Mouse (Mus musculus) embryonic facial prominence, embryonic 11.5 days (tissue): ENCODE data around the gene Chic2. TPM values are rescaled to one million over a fixed set of nuclear protein-coding genes. Genes with fewer than 3 reads are reported as not detected.

Experiments used
- ATAC-seq: fragments of 200-750 bp; cut with Nextera tagmentation; replicated peaks from 2 replicates; pipeline ENCODE4 v1.8.0; 2017; ENCODE audit warnings: low read depth; ENCODE audit not compliant: insufficient number of reproducible peaks, low FRiP score, low TSS enrichment
- DNase-seq: peaks from one replicate; pipeline ENCODE4 v3.0.0-alpha.2; 2015; ENCODE audit warnings: low spot score
- H3K27ac ChIP-seq: fragments of 300-500 bp; sonication (generic); replicated peaks from 2 replicates; pipeline ENCODE4 v1.5.1; 2014; ENCODE audit warnings: mild to moderate bottlenecking, low read depth, low read length, control low read depth
- H3K27me3 ChIP-seq: fragments of 300-500 bp; sonication (generic); 2 replicates; pipeline ENCODE4 v1.6.1; 2014; ENCODE audit warnings: mild to moderate bottlenecking, low read length, moderate library complexity, mixed read lengths; ENCODE audit not compliant: control insufficient read depth, insufficient read depth
- H3K36me3 ChIP-seq: fragments of 300-500 bp; sonication (generic); replicated peaks from 2 replicates; pipeline ENCODE4 v1.6.1; 2014; ENCODE audit warnings: low read depth, mild to moderate bottlenecking, low read length, moderate library complexity, mixed read lengths; ENCODE audit not compliant: control insufficient read depth, insufficient read depth
- H3K4me1 ChIP-seq: fragments of 300-500 bp; sonication (generic); 2 replicates; pipeline ENCODE4 v1.6.1; 2014; ENCODE audit warnings: low read length, mixed read lengths; ENCODE audit not compliant: control insufficient read depth, insufficient read depth
- H3K4me2 ChIP-seq: fragments of 300-500 bp; sonication (generic); 2 replicates; pipeline ENCODE4 v1.6.1; 2014; ENCODE audit warnings: low read depth, mild to moderate bottlenecking, control low read depth, low read length, moderate library complexity
- H3K4me3 ChIP-seq: fragments of 300-500 bp; sonication (generic); 2 replicates; pipeline ENCODE4 v1.5.1; 2014; ENCODE audit warnings: low read depth, low read length, control low read depth
- H3K9ac ChIP-seq: fragments of 300-500 bp; sonication (generic); replicated peaks from 2 replicates; pipeline ENCODE4 v1.6.1; 2014; ENCODE audit warnings: mild to moderate bottlenecking, control low read depth, low read length
- H3K9me3 ChIP-seq: fragments of 300-500 bp; sonication (generic); replicated peaks from 2 replicates; pipeline ENCODE4 v1.6.1; 2016; ENCODE audit warnings: mild to moderate bottlenecking, low read length, inconsistent platforms, mixed read lengths; ENCODE audit not compliant: control insufficient read depth
- WGBS: fragments of 180-500 bp; shearing (Covaris S2); extraction: QIAGEN DNeasy Blood & Tissue Kit; methylation state at CpG from one replicate; pipeline ENCODE4 v1.1.7; 2014; 5-methylcytosine and 5-hydroxymethylcytosine counted together
- polyA plus RNA-seq: library from polyadenylated mRNA; unstranded; fragments of >200 nt; fragmentation: Nextera tagmentation; extraction: Ambion mirVana; gene quantifications from 2 replicates; pipeline ENCODE4 v1.2.1, GENCODE M21; 2014

Chic2 gene
- polyA plus RNA-seq, 1 experiment from 2014 or later = 51.2 TPM

- Histone ChIP-seq H3K4me3 (no peak overlapping the region), H3K9me3 (no peaks in the 10 kb centered on the region), H3K27ac (no peak overlapping the region), H3K36me3 (no peaks in the 10 kb centered on the region), H3K9ac (no peak overlapping the region), H3K4me2 (no peak overlapping the region), H3K27me3 (no peaks in the 10 kb centered on the region), H3K4me1 (no peaks in the 10 kb centered on the region)
- WGBS = 81% methylated on average over 5 of the region's 5 CpGs
- ATAC-seq = no peak
- no peak for DNase-seq
These were observed 93.2 kb downstream of the Chic2 start for GRCm38 (mm10) chr5:74951375-74951774.

- no peak overlapping the region for H3K4me3 ChIP-seq
- H3K9me3 ChIP-seq = no peaks in the 10 kb centered on the region
- no peak overlapping the region for H3K9ac ChIP-seq
- H3K4me1 ChIP-seq = no peaks in the 10 kb centered on the region
- H3K4me2 ChIP-seq = no peak overlapping the region
- no peak overlapping the region for H3K27ac ChIP-seq
- WGBS = 68% methylated on average over 7 of the region's 7 CpGs
- no peaks in the 10 kb centered on the region for H3K36me3 ChIP-seq
- ATAC-seq = no peak
- no peaks in the 10 kb centered on the region for H3K27me3 ChIP-seq
- no peak for DNase-seq
These were observed 95.3 kb downstream of the Chic2 start for GRCm38 (mm10) chr5:74949298-74949697.

GRCm38 (mm10) chr5:74948482-74948881 is 96.1 kb downstream of the Chic2 start:
- Histone ChIP-seq H3K36me3 (no peaks in the 10 kb centered on the region), H3K9ac (no peak overlapping the region), H3K9me3 (no peaks in the 10 kb centered on the region), H3K27ac (no peak overlapping the region), H3K27me3 (no peaks in the 10 kb centered on the region), H3K4me3 (no peak overlapping the region), H3K4me2 (no peak overlapping the region), H3K4me1 (no peaks in the 10 kb centered on the region)
- no peak for ATAC-seq
- no peak for DNase-seq
- WGBS = 66% methylated on average over 8 of the region's 8 CpGs

Other genes starting within 250 kb of the Chic2 start
- 0.82 and 1.7 TPM in 2 replicates for gene Gsx2, start 30.8 kb upstream of the Chic2 start, polyA plus RNA-seq
- 87.2 and 88.6 TPM in 2 replicates for gene Pdgfra, start 107.5 kb upstream of the Chic2 start, polyA plus RNA-seq